In genomic region chr12:81861199-81862085, GRCm38 (mm10) we compare ENCODE assay signal across 8 mouse cellular contexts. TPM values are rescaled to one million over a fixed set of nuclear protein-coding genes. Genes with fewer than 3 reads are reported as not detected.
DNase-seq lines count a peak whose midpoint lies in the region; ATAC-seq and TF ChIP-seq lines count a peak whose summit lies in the region.

No protein-coding gene starts in this region.

- no peaks in the 10 kb centered on the region for H3K36me3 ChIP-seq in heart, embryonic 14.5 days (ENCODE audit: control insufficient read depth, insufficient read depth, low read length)
- H3K36me3 ChIP-seq in liver, postnatal 0 days (replicated peaks; ENCODE audit: insufficient read depth, low read length), result no peaks in the 10 kb centered on the region

- peak overlapping the region; percentile 92 for H3K4me3 ChIP-seq in bone marrow macrophage, adult 2 months (ENCODE audit: insufficient read depth, low read length)
- peak overlapping the region; percentile 60 to 86 for H3K4me3 ChIP-seq in heart, embryonic 14.5 days (ENCODE audit: control insufficient read depth in 1 of 2, insufficient read depth in 1 of 2, low read depth in 1 of 2, low read length in 2 of 2)
- H3K4me3 ChIP-seq in liver, postnatal 0 days (ENCODE audit: low read depth, low read length), result peak overlapping the region; percentile 85

- no peak for TF ChIP-seq POLR2A in bone marrow macrophage, adult 2 months (IDR thresholded peaks at IDR 0.05; ENCODE audit: borderline replicate concordance, low read depth, low read length)

- H3K27me3 ChIP-seq in heart, embryonic 14.5 days (ENCODE audit: control insufficient read depth, insufficient read depth, low read length), result no peaks in the 10 kb centered on the region
- H3K27me3 ChIP-seq in liver, postnatal 0 days (ENCODE audit: insufficient read depth, low read length), result peaks cover 7% of the 10 kb centered on the region; the same call in 1 of the 2 replicates

- no peak for TF ChIP-seq EP300 in liver, postnatal 0 days (IDR thresholded peaks at IDR 0.05; ENCODE audit: low read depth)

- no peaks in the 10 kb centered on the region for H3K9me3 ChIP-seq in heart, embryonic 14.5 days (ENCODE audit: control insufficient read depth, low read length)
- H3K9me3 ChIP-seq in liver, postnatal 0 days (ENCODE audit: low read length), result no peaks in the 10 kb centered on the region

- peak overlapping the region; percentile 98 for H3K9ac ChIP-seq in heart, embryonic 14.5 days (ENCODE audit: low read length)
- H3K9ac ChIP-seq in liver, postnatal 0 days (replicated peaks), result peak overlapping the region; percentile 83

- peaks cover 21% of the 10 kb centered on the region for H3K4me1 ChIP-seq in bone marrow macrophage, adult 2 months (ENCODE audit: control insufficient read depth, insufficient read depth, low read length)
- H3K4me1 ChIP-seq in heart, embryonic 14.5 days (ENCODE audit: control insufficient read depth in 2 of 2, insufficient read depth in 2 of 2, low read length in 2 of 2), result peaks cover 17 to 55% of the 10 kb centered on the region in 2 experiments
- H3K4me1 ChIP-seq in liver, postnatal 0 days (ENCODE audit: insufficient read depth), result peaks cover 18% of the 10 kb centered on the region

- intact Hi-C loops in left cerebral cortex, postnatal 4 days (cut with DNase I), result loop anchor here (5.0 kb wide), 2 partner anchors 56 to 64 kb away; no protein-coding TSS in a partner anchor
- intact Hi-C loops in left cerebral cortex, postnatal 10 days (cut with DNase I), result loop anchor here (5.0 kb wide), 1 partner anchor 56 kb away; no protein-coding TSS in a partner anchor

- peak overlapping the region; percentile 82 for H3K4me2 ChIP-seq in heart, embryonic 14.5 days (ENCODE audit: low read length)
- H3K4me2 ChIP-seq in liver, postnatal 0 days (ENCODE audit: low read depth, low read length), result peak overlapping the region; percentile 89

- TF ChIP-seq CTCF in bone marrow macrophage, adult 2 months (IDR thresholded peaks at IDR 0.05; ENCODE audit: low read depth, low read length), result no peak
- no peak for TF ChIP-seq CTCF in liver, postnatal 0 days (IDR thresholded peaks at IDR 0.05; ENCODE audit: low read depth)

- 17% methylated on average over 18 of the region's 18 CpGs for WGBS in heart, embryonic 14.5 days
- WGBS in liver, postnatal 0 days (ENCODE audit: insufficient replicate concordance), result 46% methylated on average over 18 of the region's 18 CpGs

- peak overlapping the region; percentile 41 for H3K27ac ChIP-seq in bone marrow macrophage, adult 2 months (ENCODE audit: insufficient read depth, low read depth, low read length)
- H3K27ac ChIP-seq in heart, embryonic 14.5 days (replicated peaks in 1 of 2; ENCODE audit: control insufficient read depth in 1 of 2, insufficient read depth in 1 of 2, low read depth in 2 of 2, low read length in 2 of 2), result peak overlapping the region; percentile 90 to 92
- peak overlapping the region; percentile 86 for H3K27ac ChIP-seq in liver, postnatal 0 days (ENCODE audit: low read depth)

- ATAC-seq in heart, embryonic 14.5 days (ENCODE audit: insufficient number of reproducible peaks, insufficient read depth, low FRiP score, low read depth), result no peak
- no peak for ATAC-seq in liver, postnatal 0 days

- DNase-seq in left cerebral cortex, postnatal 4 days, result peak; percentile 7
- DNase-seq in left cerebral cortex, postnatal 10 days (ENCODE audit: extremely low spot score in 1 of 2, low spot score in 2 of 2), result no peak
- no peak for DNase-seq in liver, postnatal 0 days
- no peak for DNase-seq in layer of hippocampus, adult 9-10 months (ENCODE audit: low spot score)
- DNase-seq in layer of hippocampus, postnatal 10 days (ENCODE audit: low spot score in 2 of 2), result no peak
- DNase-seq in adrenal gland, postnatal 14 days, result no peak

RNA-seq across cellular contexts. Expression of gene Pcnx, which starts 1.6 kb away (rescaled TPM):
- total RNA-seq in left cerebral cortex, postnatal 4 days (2021), result 100 to 1,000 TPM in 1 of 2 experiments, 10 to 100 TPM in 1; 92.7 to 107 TPM
- 100 to 1,000 TPM; 107 to 115 TPM for total RNA-seq in left cerebral cortex, postnatal 10 days (2021)
- polyA plus RNA-seq in bone marrow macrophage, adult 2 months (2012; ENCODE audit: insufficient read depth, insufficient read length, missing spikeins), result 24.9 and 25.7 TPM in 2 replicates
- 15.4 and 17.4 TPM in 2 replicates for polyA plus RNA-seq in heart, embryonic 14.5 days (2014; fragmentation: Nextera tagmentation; extraction: Ambion mirVana)
- polyA plus RNA-seq in liver, postnatal 0 days (2015; fragmentation: Nextera tagmentation; extraction: Ambion mirVana), result 2.4 and 2.7 TPM in 2 replicates
- total RNA-seq in layer of hippocampus, postnatal 10 days (2021), result 100 to 1,000 TPM; 108 to 132 TPM
- 57.7 and 60.7 TPM in 2 replicates for total RNA-seq in adrenal gland, postnatal 14 days (2021)

Comparison
In these comparisons a context has a peak if more than half of its experiments do, and no peak if none do; other contexts are left out.
1. H3K27ac ChIP-seq: peak in every context shown above with its lines; median percentile 91 in heart, embryonic 14.5 days; 86 in liver, postnatal 0 days; 41 in bone marrow macrophage, adult 2 months.